Mouse (Mus musculus) hematopoietic multipotent progenitor cell, adult 10-12 weeks (in vitro differentiated cells): ENCODE measurements around the gene Chrnb4. TPM values are rescaled to one million over a fixed set of nuclear protein-coding genes. Genes with fewer than 3 reads are reported as not detected.

Experiments
- polyA plus RNA-seq: library from polyadenylated mRNA; stranded (reverse); fragments of >175 nt; gene quantifications from 2 replicates; pipeline ENCODE4 v1.2.3, GENCODE M21; 2012; ENCODE audit warnings: low replicate concordance

The Chrnb4 gene
- 0.03 and 0.13 TPM in 2 replicates for polyA plus RNA-seq

DNA sequence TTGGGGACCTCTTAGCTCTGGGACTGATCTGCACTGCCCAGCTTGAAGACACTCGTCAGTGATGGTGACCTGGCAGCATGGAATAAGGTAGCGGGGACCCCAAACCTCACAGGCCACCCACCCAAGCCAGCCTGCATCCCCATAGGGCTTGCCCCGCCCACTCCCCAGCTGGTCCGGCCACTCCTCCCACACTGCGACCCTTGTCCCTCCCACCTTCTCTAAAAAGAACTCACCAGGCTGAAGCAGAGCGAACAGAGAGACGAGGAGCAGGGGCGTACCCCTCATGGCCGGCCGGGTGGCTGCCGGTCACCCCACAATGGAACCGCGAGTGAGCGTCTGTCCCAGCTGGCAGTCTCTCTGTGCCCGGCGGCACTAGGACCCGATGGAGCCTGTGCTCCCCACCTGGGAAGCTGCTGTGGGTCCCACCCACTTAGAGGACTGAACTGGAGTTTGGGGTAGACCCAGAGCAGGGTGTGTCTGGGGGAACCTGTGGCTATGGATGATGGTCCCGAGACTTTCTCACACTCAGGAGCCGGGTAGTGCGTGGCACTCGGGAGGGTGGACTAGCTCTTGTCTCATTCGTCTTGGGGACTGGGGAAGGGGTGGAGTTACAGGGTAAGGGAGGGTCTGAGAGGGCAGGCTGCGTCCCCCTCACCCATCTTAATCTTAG is at the start of gene Chrnb4:
TSS of gene Chrnb4 (minus strand) at position 569 of the 670 bp plus-strand sequence.

GRCm38 (mm10) chr9:55026275-55026663 is 22.3 kb downstream of the Chrnb4 start, which contains the start of gene Chrna3:
Gene Chrna3 (minus strand): TSS chr9:55026562.

GRCm38 (mm10) chr9:54980674-54981073 is 67.9 kb downstream of the Chrnb4 start, which contains the start of gene Chrna5:
Gene Chrna5 (plus strand): TSS chr9:54980880.

Other genes starting within 250 kb of the Chrnb4 start
- 0.64 and 2.5 TPM in 2 replicates for gene Ireb2, start 185.0 kb downstream of the Chrnb4 start, polyA plus RNA-seq
- gene Hykk, start 131.5 kb downstream of the Chrnb4 start, polyA plus RNA-seq = 0.24 and 0.30 TPM in 2 replicates
- 5.8 and 14.3 TPM in 2 replicates for gene Psma4, start 98.0 kb downstream of the Chrnb4 start, polyA plus RNA-seq
- gene AY074887, start 97.8 kb downstream of the Chrnb4 start, polyA plus RNA-seq = not detected in 2 replicates
- gene Chrna5, start 67.9 kb downstream of the Chrnb4 start, polyA plus RNA-seq = not detected in 2 replicates
- gene Chrna3, start 22.2 kb downstream of the Chrnb4 start, polyA plus RNA-seq = not detected in 2 replicates
- gene Ube2q2, start 100.1 kb upstream of the Chrnb4 start, polyA plus RNA-seq = 18.1 and 37.8 TPM in 2 replicates
- 10.3 and 13.8 TPM in 2 replicates for gene Fbxo22, start 160.1 kb upstream of the Chrnb4 start, polyA plus RNA-seq